Mouse (Mus musculus) erythroblast, embryonic 14.5 days (primary cell): Measurements from ENCODE around the gene Bicc1.

ENCODE experiments used
- GATA1 ChIP-seq: IDR thresholded peaks from 2 replicates; pipeline ENCODE4 v1.6.1; 2012; ENCODE audit warnings: low read length, inconsistent platforms, mixed read lengths
- TAL1 ChIP-seq: IDR thresholded peaks from 3 replicates; pipeline ENCODE4 v1.6.1; 2012; ENCODE audit warnings: low read length, inconsistent platforms, mixed read lengths

DNA sequence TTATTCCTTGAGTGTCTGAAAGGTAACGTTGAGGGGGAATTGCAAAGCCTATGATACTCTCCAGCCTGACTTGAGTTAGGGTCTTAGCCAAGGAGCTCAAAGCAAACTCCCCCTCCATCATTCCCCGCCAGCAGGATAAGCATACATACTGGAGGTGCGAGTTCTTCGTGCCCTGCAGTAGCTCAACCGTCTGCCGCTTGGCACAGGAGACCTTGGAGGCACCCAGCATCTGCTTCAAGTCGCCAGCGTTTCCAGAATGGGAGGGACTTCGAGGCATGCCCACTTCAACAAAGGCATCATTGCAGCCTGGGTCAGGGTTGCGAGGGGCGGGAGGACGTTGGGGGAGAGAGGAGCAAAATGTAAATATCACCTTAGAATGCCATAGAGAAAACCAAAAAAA lies 214.4 kb downstream of the Bicc1 start:
- no peak for TF ChIP-seq GATA1
- TF ChIP-seq TAL1 = no peak
